Mouse (Mus musculus) erythroblast, embryonic 14.5 days (primary cell): ENCODE data around the gene Osbpl6.

ENCODE experiments used
- GATA1 ChIP-seq: IDR thresholded peaks from 2 replicates; pipeline ENCODE4 v1.6.1; 2012; ENCODE audit warnings: low read length, inconsistent platforms, mixed read lengths
- TAL1 ChIP-seq: IDR thresholded peaks from 3 replicates; pipeline ENCODE4 v1.6.1; 2012; ENCODE audit warnings: low read length, inconsistent platforms, mixed read lengths

- TF ChIP-seq TAL1 (no peak), GATA1 (no peak)
Observed at GRCm38 (mm10) chr2:76406937-76407441, 681 bp downstream of the Osbpl6 start.
